In the genomic region with DNA sequence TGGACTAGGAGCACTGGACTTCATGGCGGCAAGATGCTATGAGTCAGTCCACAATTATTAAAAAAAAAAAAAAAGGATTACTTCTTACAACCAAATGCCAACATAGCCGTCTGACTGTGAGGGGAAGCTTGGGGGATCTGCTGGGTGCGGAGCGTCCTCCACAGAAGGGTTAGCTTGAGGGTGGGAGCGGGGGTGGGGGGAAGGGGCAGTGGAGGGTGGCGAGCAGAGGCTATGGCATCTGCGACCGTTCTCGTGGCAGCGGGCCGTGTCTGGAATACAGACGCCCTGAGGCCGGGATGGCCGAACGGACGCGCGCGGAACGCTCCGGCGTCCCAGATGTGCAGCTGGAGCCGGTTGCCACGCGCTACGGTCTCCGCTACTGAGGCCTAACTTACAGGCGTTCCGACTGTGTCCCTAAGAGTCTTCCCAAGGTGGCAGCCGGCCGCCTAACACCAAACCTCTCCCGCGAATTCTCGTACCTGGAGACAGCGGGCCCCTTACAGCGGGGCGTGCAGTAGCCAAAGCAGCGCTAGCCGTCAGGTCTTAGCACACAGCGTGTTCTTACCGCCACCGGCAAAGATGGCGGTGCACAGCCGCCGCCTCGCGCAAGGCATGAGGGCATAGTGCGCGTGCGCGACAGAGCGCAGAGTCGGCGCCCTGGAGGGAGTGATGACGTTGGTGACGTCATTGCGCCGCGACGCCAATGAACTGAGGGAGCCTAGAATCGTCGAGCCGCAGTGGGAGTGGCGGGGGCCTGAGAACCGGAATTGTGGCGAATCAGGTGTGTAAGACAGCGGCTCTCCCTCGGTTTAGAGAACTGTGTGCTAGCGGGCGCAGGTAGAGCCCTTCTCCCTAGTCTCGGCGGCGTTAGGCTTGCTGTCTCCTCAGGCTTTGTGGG, we compare ENCODE assay signal across 8 mouse cellular contexts. TPM values are rescaled to one million over a fixed set of nuclear protein-coding genes. Genes with fewer than 3 reads are reported as not detected.
DNase-seq lines count a peak whose midpoint lies in the region; ATAC-seq lines count a peak whose summit lies in the region.

Abce1 (minus strand) TSS at position 677 of the 898 bp plus-strand sequence.
Anapc10 (plus strand) TSS at position 757 of the 898 bp plus-strand sequence.

- peak; percentile 100 for DNase-seq in NIH3T3 (ENCODE audit: low read depth)
- peak; percentile 99 to 100 for DNase-seq in cerebellum, postnatal 10 days
- peak; percentile 95 to 98 for DNase-seq in frontal cortex, postnatal 10 days (ENCODE audit: low spot score in 2 of 2)
- DNase-seq in layer of hippocampus, postnatal 14 days (ENCODE audit: low spot score in 2 of 2), result peak; percentile 98 to 99
- peak; percentile 99 for DNase-seq in lung, postnatal 14 days
- peak; percentile 98 for DNase-seq in retina, adult 2 months (ENCODE audit: low read depth, low spot score)
- DNase-seq in thymus, postnatal 36 days, result peak; percentile 98

- peak within 1 kb of the TSS; percentile 85 for H3K4me3 ChIP-seq in hindbrain, embryonic 12.5 days

- peak; percentile 97 for ATAC-seq in hindbrain, embryonic 12.5 days (ENCODE audit: low FRiP score)

- H3K4me2 ChIP-seq in hindbrain, embryonic 12.5 days (replicated peaks), result peak within 1 kb of the TSS; percentile 78

- peaks cover 11% of the 10 kb centered on the region for H3K4me1 ChIP-seq in hindbrain, embryonic 12.5 days

- no peaks in the 10 kb centered on the region for H3K9me3 ChIP-seq in hindbrain, embryonic 12.5 days (replicated peaks)

- peak within 1 kb of the TSS; percentile 86 for H3K9ac ChIP-seq in hindbrain, embryonic 12.5 days

- H3K27ac ChIP-seq in hindbrain, embryonic 12.5 days, result peak within 1 kb of the TSS; percentile 85

- peaks cover 5% of the 10 kb centered on the region for H3K36me3 ChIP-seq in hindbrain, embryonic 12.5 days

- under 1% methylated on average over 73 of the region's 73 CpGs for WGBS in hindbrain, embryonic 12.5 days

- H3K27me3 ChIP-seq in hindbrain, embryonic 12.5 days, result no peaks in the 10 kb centered on the region

RNA-seq across cellular contexts. Expression of gene Abce1, which starts in this region (rescaled TPM):
- polyA plus RNA-seq in hindbrain, embryonic 12.5 days (2016; fragmentation: Nextera tagmentation; extraction: Ambion mirVana), result 102 and 116 TPM in 2 replicates
- 10 to 100 TPM; 75.5 to 78.5 TPM for total RNA-seq in layer of hippocampus, postnatal 14 days (2021)

RNA-seq across cellular contexts. Expression of gene Anapc10, which starts in this region (rescaled TPM):
- polyA plus RNA-seq in hindbrain, embryonic 12.5 days (2016; fragmentation: Nextera tagmentation; extraction: Ambion mirVana), result 40.8 and 41.7 TPM in 2 replicates
- 10 to 100 TPM in 1 of 2 experiments, 1 to 10 TPM in 1; 8.9 to 12.2 TPM for total RNA-seq in layer of hippocampus, postnatal 14 days (2021)

Comparison
In these comparisons a context has a peak if more than half of its experiments do, and no peak if none do; other contexts are left out.
1. Peak in every context shown above with its lines: DNase-seq, ATAC-seq, H3K4me3 ChIP-seq and H3K27ac ChIP-seq.